Mouse (Mus musculus): ENCODE measurements around the gene Ddx17.

Gene Ddx17

DNA sequence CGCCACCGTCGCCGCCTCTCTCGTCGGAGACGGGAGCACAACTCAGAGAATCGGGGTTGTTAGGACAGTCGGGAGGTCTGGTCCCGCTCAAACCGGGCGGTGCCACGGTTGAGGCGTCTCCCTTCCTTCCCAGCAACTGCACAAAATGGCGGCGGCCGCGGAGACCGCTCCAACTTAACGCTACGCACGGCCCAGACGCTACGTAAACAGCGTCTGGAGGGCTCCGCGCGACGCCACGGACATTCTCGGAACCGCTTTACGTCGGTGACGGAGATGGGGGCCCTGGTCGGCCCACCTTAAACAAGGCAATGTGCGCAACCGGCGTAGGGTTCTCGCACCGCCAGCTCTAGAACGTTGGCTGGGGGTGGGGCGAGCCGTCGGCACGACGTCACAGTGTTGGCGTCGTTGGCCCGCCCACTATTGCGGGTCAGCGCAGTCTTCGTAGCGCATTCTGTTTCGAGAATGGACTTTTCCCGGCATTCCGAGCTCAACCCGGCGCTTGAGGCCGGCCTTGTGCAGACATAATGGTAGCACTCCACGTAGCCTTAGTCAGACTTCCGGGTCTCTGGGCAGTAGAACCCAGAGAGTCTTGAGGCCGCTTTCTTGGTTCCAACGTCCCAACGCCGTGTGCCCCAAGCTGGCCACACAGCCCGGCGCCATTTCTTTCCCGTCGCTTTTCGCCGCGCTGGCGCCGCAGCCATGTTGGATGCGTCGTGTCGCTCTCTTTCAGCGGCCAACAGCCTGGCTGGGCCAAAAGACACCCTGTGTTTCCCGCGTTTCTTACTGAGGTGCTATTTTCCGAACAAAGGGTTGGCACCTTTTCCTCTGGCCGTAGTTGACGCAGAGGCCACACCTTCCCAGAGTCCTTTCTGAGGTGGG is at the start of gene Ddx17:
Gene Ddx17 (minus strand): TSS at position 332 of the 879 bp plus-strand sequence.
- peak; percentile 97 for DNase-seq (ENCODE audit: low read depth, low spot score)

GRCm38 (mm10) chr15:79581581-79581980 is 35.0 kb upstream of the Ddx17 start:
- DNase-seq (ENCODE audit: low read depth, low spot score), result no peak

GRCm38 (mm10) chr15:79577671-79578426 is 31.3 kb upstream of the Ddx17 start:
- no peak for DNase-seq (ENCODE audit: low read depth, low spot score)

DNA sequence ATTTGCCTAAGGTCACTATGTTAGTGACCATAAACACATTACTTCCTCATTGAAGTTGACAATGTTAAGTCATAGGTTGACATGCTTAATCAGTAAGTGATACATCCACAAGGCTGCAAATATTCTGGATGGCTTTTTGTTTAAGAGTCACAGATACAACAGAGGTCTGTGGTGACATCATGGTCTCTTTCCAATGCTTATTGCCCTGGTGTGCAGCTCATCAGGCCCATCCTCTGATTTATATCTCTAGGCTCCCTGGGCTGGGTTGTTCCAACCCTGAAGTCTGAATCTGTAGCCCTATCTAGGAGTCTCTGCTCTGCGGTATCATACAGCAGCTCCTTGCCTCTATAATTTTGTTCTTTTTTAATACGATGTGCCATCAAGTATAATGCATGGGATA is 30.4 kb upstream of the Ddx17 start:
- DNase-seq (ENCODE audit: low read depth, low spot score), result no peak

DNA sequence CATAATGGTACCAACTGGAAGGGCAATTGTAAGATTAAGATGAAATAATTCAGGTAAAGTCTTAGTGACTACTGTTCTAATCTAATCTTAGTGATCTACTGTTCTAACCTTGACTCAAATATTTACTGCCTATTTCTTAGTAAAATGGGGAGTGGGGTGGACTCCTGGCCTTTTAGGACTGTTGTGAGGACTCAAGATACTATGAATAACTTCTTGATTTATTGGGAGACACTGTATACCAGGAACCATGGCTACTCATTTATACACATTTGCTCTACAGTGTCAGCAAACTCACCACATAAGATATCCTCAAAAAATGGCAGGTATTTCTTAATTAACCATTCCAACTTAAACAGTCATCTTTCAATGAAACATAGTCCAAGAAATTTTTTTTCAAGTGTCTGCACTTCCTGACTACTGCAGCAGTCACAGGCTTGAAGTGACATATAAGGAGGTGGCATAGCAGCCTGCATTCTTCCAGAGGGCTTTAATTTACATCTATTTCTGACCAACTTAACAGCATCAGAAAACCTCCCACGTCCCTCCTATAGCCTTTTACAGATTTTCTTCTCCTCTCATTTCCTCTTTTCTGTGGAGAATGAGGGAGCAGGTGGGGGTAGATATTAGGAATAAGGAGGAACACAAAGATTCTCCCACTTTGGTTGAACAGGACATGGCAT is 29.1 kb upstream of the Ddx17 start:
- DNase-seq (ENCODE audit: low read depth, low spot score), result no peak

DNA sequence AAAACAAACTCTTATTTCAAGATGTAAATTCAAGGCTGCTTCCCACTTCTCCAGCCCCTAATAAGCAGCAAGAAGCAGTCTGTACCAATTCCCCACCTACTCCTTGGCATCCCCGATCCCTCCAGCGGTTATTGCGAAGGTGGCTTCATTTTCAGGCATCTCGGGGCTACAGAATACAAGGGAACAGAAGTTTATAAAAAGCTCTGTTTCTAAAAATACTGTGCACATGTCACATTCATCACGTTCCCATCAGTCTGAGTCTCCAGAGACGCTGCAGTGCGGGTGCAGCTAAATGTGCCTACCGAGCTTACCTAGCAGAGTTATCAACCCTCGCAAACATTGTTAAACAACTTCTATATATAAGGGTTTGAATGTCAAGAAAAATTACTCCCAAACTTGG is 15.9 kb upstream of the Ddx17 start:
- no peak for DNase-seq (ENCODE audit: low read depth, low spot score)

- DNase-seq (ENCODE audit: low read depth, low spot score), result no peak
Observed at GRCm38 (mm10) chr15:79559649-79560048, 13.1 kb upstream of the Ddx17 start.

- no peak for DNase-seq (ENCODE audit: low read depth, low spot score)
Observed at GRCm38 (mm10) chr15:79552566-79552965, 6.0 kb upstream of the Ddx17 start.

DNA sequence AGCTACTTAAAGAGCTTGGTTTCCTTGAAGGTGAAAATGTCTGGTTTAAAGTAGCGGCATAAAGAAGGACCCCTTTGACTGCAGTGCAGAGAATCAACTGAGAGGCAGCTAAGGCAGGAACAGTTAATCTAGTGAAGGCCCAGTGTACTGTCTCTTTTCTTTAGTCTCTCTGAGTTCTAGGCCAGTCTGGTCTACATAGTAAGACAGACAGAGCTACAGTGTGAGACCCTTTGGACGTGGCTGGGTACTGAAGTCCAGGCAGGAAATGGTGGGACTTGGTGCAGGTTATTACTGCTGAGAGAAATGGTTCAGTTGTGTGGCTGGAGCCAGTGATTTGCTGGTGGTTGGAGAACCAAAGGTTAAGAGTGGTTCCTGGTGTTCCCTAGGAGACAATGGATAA is 1.7 kb upstream of the Ddx17 start:
- DNase-seq (ENCODE audit: low read depth, low spot score), result no peak

- no peak for DNase-seq (ENCODE audit: low read depth, low spot score)
Observed at GRCm38 (mm10) chr15:79547289-79547820, 814 bp upstream of the Ddx17 start.

DNA sequence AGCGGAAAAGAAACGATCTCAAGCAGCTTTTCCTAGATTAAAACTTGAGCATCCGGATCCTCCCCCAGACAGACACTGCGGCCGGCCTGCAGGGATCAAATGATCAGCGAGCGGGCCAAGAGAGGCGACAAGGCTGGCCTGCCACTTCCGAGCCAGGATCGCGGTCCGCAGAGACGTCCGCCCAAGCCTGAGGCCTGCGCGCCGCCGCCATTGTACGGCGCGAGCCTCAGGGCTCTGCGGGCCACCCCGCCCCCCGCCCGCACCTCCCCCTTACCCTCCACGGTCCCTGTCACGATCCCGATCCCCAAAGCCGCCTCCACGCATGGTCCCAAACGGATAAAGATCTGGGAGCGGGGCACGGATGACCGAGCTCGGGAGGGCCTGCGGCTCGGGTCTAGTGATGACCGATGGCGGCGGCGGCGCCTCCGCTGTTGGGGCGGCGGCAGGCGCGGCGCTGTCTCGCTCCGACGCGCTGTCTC is 581 bp downstream of the Ddx17 start:
- no peak for DNase-seq (ENCODE audit: low read depth, low spot score)

DNA sequence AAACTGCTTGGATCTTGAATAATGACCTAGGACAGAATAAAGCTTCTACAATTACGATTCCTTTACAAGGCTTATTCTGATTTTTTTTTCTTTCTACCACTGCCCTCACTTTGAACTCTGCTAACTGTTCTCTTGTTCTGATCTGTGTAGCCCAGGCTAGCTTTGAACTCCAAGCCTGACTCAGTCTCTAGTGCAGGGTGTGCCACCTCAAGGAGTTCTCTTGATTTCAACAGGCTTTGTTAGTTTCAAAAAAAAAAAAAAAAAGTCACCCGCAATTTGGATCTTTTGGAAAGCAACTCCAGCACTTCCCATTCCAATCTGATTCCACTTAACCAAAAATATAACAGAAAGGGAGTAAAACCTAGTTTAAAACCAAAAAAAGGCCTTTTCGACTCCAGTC is 1.0 kb downstream of the Ddx17 start:
- DNase-seq (ENCODE audit: low read depth, low spot score), result no peak

DNA sequence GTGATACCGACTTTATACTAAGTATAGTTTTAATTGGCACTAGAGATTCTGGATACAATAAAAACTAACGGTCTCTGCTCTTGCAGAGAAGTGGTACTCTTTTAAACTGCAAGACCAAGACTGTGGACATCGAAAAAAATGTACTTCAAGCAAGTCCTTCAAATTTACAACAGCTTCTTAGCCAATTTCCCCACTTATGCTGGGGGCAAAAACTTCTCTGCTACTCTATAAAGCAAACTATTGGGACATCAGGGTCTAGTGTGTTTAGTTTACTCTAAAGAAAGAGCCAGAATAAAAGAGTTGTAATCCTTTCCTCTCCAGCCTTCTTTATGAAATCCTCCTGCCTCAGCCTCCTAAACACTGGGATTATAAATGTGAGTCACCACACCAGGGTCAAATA is 2.6 kb downstream of the Ddx17 start:
- DNase-seq (ENCODE audit: low read depth, low spot score), result no peak

DNA sequence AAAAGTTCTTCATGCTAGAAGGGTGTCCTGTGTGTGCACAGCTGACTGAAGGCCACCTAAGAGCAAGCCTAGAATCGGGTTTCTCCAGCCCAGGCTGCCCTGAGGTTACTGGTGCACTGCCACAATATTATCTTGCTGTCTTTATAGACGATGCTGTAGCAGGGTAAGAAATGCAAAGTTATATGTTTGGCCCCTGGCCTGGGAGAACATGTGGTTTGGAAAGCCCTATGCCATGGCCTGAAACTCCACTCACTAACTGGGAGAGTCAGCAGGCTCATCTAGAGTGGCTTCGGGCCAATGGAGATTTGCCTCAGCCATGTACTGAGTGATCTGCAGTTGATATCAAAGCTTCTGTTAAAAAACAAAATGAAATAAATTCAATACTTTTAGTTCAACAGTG is 12.7 kb downstream of the Ddx17 start:
- no peak for DNase-seq (ENCODE audit: low read depth, low spot score)

DNA sequence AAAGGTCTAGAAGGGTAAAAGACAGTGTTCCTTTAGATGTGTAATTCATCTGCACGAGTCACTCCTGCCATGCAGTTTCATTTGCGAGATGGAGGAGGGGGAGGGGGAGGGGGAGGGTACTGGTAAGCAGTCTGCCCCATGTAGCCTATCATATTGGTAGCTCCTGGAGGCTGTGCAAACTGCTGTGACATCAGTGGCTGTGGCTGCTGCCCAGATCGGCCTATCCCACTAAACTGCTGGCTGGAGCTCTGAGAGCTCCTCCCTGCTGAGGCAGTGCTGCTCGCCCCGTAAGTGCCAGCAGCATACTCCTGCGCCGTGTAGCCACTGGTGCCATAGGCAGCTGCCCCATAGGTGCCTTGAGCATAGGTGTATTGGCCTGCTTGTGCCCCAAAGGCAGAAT is 16.6 kb downstream of the Ddx17 start:
- DNase-seq (ENCODE audit: low read depth, low spot score), result no peak

DNA sequence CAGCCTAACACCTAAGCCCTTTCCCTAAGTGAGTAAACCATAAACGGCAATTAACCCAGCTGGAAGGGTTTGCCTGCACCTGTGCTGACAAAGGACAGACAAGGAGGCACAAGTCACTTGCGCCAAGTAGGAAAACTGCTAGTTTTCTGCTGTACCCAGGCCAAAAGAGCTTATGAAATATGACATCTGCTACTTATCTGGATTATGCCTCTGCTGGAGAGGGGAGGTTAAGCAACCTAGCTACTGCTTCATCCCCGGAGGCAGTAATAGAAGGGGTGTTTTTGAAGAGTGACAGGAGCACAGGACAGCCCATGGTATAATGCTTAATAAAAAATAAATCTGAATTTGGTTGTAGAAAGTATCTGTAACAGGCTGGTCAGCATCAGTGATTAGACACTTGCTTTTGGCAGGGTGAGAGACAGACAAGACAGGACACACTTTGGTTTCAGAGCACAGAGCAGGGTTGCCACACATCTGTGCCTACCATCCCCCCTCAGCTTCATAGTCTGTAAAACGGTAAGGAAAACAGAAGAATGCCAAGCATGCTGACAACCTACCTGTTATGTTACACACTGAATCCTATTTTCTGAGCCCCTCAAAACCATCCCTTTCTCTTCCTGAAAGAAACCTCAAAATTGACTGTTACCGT is 18.4 kb downstream of the Ddx17 start:
- DNase-seq (ENCODE audit: low read depth, low spot score), result no peak

DNA sequence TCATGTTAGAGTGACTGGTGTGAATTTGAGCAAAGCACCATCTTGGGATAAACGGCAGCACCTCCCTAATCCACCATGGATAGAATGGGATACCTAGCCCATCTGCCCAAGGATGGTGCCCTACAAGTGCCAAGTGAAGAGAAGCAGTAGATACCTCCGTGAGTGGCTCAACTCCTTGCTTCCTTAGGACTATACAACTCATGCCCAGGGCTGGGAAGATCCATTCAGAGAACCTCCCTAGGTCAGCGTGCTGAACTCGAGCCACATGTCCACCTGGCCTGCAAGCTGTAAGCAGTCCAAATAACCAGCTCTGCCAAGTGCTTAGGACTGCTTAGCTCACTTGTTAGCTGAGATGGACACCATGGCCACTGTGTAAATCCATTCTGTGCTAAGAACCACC is 19.3 kb downstream of the Ddx17 start:
- no peak for DNase-seq (ENCODE audit: low read depth, low spot score)

GRCm38 (mm10) chr15:79525979-79526768 is 20.4 kb downstream of the Ddx17 start:
- DNase-seq (ENCODE audit: low read depth, low spot score), result no peak

DNA sequence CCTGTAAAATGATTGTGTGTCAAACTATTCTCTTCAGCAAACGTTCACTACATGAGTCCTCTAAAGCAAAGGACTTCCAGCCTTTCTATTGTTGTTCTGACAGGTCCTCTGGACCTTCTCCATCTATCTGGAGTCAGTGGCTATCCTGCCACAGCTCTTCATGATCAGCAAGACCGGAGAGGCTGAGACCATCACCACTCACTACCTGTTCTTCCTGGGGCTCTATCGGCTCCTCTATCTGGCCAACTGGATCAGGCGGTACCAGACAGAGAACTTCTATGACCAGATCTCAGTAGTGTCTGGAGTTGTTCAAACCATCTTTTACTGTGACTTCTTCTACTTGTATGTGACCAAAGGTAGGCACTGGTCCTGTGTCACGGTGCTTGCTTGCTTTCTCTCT is 21.0 kb downstream of the Ddx17 start:
- DNase-seq (ENCODE audit: low read depth, low spot score), result no peak

DNA sequence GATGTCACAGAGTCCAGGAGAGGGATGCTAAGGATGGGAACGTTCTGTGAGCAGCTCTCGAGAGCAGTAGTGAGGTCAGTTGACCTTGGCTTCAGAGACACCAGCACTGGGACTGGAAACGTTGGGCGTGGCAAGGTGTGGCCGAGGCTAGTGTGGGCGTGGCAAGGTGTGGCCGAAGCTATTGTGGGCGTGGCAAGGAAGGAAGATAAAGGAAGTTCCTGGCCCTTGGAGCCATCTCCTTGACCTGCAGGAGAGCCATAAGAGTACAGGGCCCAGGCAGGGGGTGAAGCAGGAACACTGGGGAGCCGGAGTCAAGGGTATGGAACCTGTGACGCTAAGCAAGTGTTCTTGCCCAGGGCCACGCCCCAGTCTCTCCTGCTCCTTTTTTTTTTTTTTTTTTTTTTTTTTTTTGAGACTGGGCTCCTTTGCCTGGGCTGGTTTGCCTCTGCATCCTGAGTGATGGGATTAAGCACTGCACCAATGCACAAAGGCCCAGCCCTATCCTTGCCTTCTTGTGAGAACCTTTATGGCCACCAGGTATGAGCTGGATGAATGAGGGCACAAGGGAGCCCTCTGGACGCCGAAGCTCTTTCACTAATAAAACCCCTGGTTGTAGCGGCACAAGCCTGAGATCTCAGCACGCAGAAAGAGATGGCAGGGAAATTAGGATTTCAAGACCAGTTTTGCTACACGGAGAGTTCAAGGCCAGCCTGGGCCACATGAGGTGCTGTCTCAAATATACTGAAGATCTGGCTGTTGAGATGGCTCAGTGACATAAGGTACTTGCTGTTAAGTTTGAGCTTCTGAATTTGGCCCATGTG is 26.9 kb downstream of the Ddx17 start:
- DNase-seq (ENCODE audit: low read depth, low spot score), result no peak

Measured in brain, embryonic 18.5 days (tissue).